Mouse (Mus musculus) embryonic fibroblast, embryonic 13.5 days (primary cell): ENCODE results near the gene Bphl.

Experiments used
- CTCF ChIP-seq: IDR thresholded peaks from 2 replicates; pipeline ENCODE4 v1.5.1; 2011; ENCODE audit warnings: mild to moderate bottlenecking, control low read depth, low read length, moderate library complexity, borderline replicate concordance; ENCODE audit not compliant: insufficient read depth
- POLR2A ChIP-seq: IDR thresholded peaks from 2 replicates; pipeline ENCODE4 v1.6.1; 2011; ENCODE audit warnings: low read depth, mild to moderate bottlenecking, control low read depth, low read length, moderate library complexity

- TF ChIP-seq CTCF (no peak), POLR2A (no peak)
Observed at GRCm38 (mm10) chr13:34043716-34044393, 6.5 kb downstream of the Bphl start.
